Mouse (Mus musculus) spleen, postnatal 10 days (tissue): Measurements from ENCODE around the gene Lgmn.

ENCODE experiments used
- DNase-seq, 2 experiments: peaks; one replicate each; pipeline ENCODE4 v3.0.0; 2021 to 2022; ENCODE audit warnings: low spot score in 2 of 2

Lgmn gene

GRCm38 (mm10) chr12:102391982-102392381 lies 47.6 kb downstream of the Lgmn start:
- DNase-seq, result peak in 1 of 2 experiments; percentile 62

- DNase-seq, result no peak
Observed at GRCm38 (mm10) chr12:102391109-102391508, 48.5 kb downstream of the Lgmn start.

- no peak for DNase-seq
Observed at GRCm38 (mm10) chr12:102390042-102390441, 49.6 kb downstream of the Lgmn start.

GRCm38 (mm10) chr12:102387219-102387917 lies 52.2 kb downstream of the Lgmn start:
- DNase-seq, result peak; percentile 70 to 88

GRCm38 (mm10) chr12:102384819-102385218 lies 54.8 kb downstream of the Lgmn start:
- peak in 1 of 2 experiments; percentile 61 for DNase-seq

- peak in 1 of 2 experiments; percentile 35 for DNase-seq
Observed at GRCm38 (mm10) chr12:102383288-102383687, 56.3 kb downstream of the Lgmn start.

GRCm38 (mm10) chr12:102382180-102382579 lies 57.4 kb downstream of the Lgmn start:
- no peak for DNase-seq

GRCm38 (mm10) chr12:102372322-102372721 lies 67.3 kb downstream of the Lgmn start:
- no peak for DNase-seq

- DNase-seq, result no peak
Observed at GRCm38 (mm10) chr12:102370931-102371500, 68.6 kb downstream of the Lgmn start.

- no peak for DNase-seq
Observed at GRCm38 (mm10) chr12:102369488-102370235, 70.0 kb downstream of the Lgmn start.

- DNase-seq, result no peak
Observed at GRCm38 (mm10) chr12:102368556-102368955, 71.1 kb downstream of the Lgmn start.

GRCm38 (mm10) chr12:102368066-102368465 lies 71.5 kb downstream of the Lgmn start:
- DNase-seq, result peak in 1 of 2 experiments; percentile 57

- no peak for DNase-seq
Observed at GRCm38 (mm10) chr12:102367075-102367474, 72.5 kb downstream of the Lgmn start.

GRCm38 (mm10) chr12:102366126-102366816 lies 73.3 kb downstream of the Lgmn start:
- no peak for DNase-seq

GRCm38 (mm10) chr12:102365016-102365415 lies 74.6 kb downstream of the Lgmn start:
- DNase-seq, result peak in 1 of 2 experiments; percentile 49

GRCm38 (mm10) chr12:102361189-102362161 lies 78.1 kb downstream of the Lgmn start:
- DNase-seq, result no peak

- DNase-seq, result no peak
Observed at GRCm38 (mm10) chr12:102359390-102359789, 80.2 kb downstream of the Lgmn start.

GRCm38 (mm10) chr12:102356781-102357180 lies 82.8 kb downstream of the Lgmn start:
- no peak for DNase-seq

GRCm38 (mm10) chr12:102355784-102356183 lies 83.8 kb downstream of the Lgmn start:
- no peak for DNase-seq

- DNase-seq, result peak in 1 of 2 experiments; percentile 60
Observed at GRCm38 (mm10) chr12:102354126-102354984, 85.3 kb downstream of the Lgmn start.
